Mouse (Mus musculus) cerebellum, adult 2 months (tissue): ENCODE measurements around the gene Gltp. TPM values are rescaled to one million over a fixed set of nuclear protein-coding genes. Genes with fewer than 3 reads are reported as not detected.

Experiments used
- DNase-seq, 2 experiments: peaks; one replicate each; pipeline ENCODE4 v3.0.0; 2021
- H3K27ac ChIP-seq: fragments of 200-500 bp; 2 replicates; pipeline ENCODE4 v1.5.1; 2012; ENCODE audit warnings: low read length, control low read depth, inconsistent platforms; ENCODE audit not compliant: insufficient read depth
- H3K27me3 ChIP-seq: fragments of 200-500 bp; 2 replicates; pipeline ENCODE4 v1.6.1; 2012; ENCODE audit warnings: inconsistent platforms, mild to moderate bottlenecking, low read length, moderate library complexity; ENCODE audit not compliant: control insufficient read depth, insufficient read depth
- H3K4me1 ChIP-seq: fragments of 200-500 bp; 2 replicates; pipeline ENCODE4 v1.6.1; 2011; ENCODE audit warnings: low read length; ENCODE audit not compliant: control insufficient read depth, insufficient read depth
- H3K4me3 ChIP-seq: fragments of 200-500 bp; replicated peaks from 2 replicates; pipeline ENCODE3; 2011; ENCODE audit warnings: mild to moderate bottlenecking, low read depth, low read length, control low read depth; ENCODE audit not compliant: insufficient read depth
- CTCF ChIP-seq: fragments of 200-500 bp; IDR thresholded peaks from 2 replicates; pipeline ENCODE4 v1.5.1; 2011; ENCODE audit warnings: low read depth, mild to moderate bottlenecking, control low read depth, low read length, moderate library complexity, borderline replicate concordance; ENCODE audit not compliant: insufficient read depth
- POLR2A ChIP-seq: fragments of 200-500 bp; IDR thresholded peaks from 2 replicates; pipeline ENCODE4 v1.6.1; 2011; ENCODE audit warnings: low read length, control low read depth, borderline replicate concordance; ENCODE audit not compliant: insufficient read depth
- WGBS: fragments of 180-500 bp; shearing (Covaris S2); methylation state at CpG from one replicate; pipeline ENCODE4 v1.1.7; 2018; 5-methylcytosine and 5-hydroxymethylcytosine counted together
- polyA plus RNA-seq: library from polyadenylated mRNA; depleted of rRNA; stranded (reverse); fragments of >200 nt; gene quantifications from 2 replicates; pipeline ENCODE4 v1.2.3, GENCODE M21; 2012

Gene Gltp
- polyA plus RNA-seq, 1 experiment = 87.5 TPM

- TF ChIP-seq CTCF (no peak), POLR2A (no peak)
- DNase-seq = no peak
- Histone ChIP-seq H3K27me3 (no peaks in the 10 kb centered on the region), H3K4me1 (peaks cover 20% of the 10 kb centered on the region), H3K4me3 (no peak overlapping the region), H3K27ac (no peak overlapping the region)
- 94% methylated on average over 19 of the region's 19 CpGs for WGBS
Measured at GRCm38 (mm10) chr5:114680676-114681285, 10.0 kb downstream of the Gltp start.

GRCm38 (mm10) chr5:114679841-114680591, 10.8 kb downstream of the Gltp start:
- TF ChIP-seq CTCF (no peak), POLR2A (no peak)
- Histone ChIP-seq H3K27me3 (no peaks in the 10 kb centered on the region), H3K4me1 (peaks cover 20% of the 10 kb centered on the region), H3K4me3 (no peak overlapping the region), H3K27ac (no peak overlapping the region)
- peak in 1 of 2 experiments; percentile 31 for DNase-seq
- 54% methylated on average over 17 of the region's 17 CpGs for WGBS

DNA sequence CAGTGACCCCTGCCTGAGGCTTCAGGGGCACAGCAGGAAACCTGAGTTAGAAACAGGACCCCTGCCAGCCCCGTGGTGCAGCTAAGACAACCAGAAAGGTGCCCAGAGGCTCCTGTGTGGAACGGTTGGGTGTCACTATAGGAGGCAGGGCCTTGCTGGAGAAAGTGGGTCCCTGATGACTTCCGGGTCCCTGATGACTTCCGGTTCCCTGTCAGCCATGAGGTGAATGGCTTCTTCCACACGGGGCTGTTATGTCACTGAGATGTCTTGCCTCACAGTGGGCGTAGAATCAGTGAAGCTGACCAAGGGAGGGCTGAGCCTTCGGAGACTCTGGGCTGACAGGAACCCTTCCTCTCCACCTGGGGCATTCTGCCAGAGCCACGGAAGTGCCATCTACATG, 16.2 kb downstream of the Gltp start:
- WGBS = 80% methylated on average over 8 of the region's 8 CpGs
- Histone ChIP-seq H3K4me1 (peaks cover 1% of the 10 kb centered on the region; the same call in 1 of the 2 replicates), H3K27ac (no peak overlapping the region), H3K27me3 (no peaks in the 10 kb centered on the region), H3K4me3 (no peak overlapping the region)
- TF ChIP-seq CTCF = no peak
- TF ChIP-seq POLR2A = no peak
- no peak for DNase-seq

GRCm38 (mm10) chr5:114673114-114673513, 17.7 kb downstream of the Gltp start:
- H3K4me1 ChIP-seq = no peaks in the 10 kb centered on the region
- no peak overlapping the region for H3K4me3 ChIP-seq
- 86% methylated on average over 13 of the region's 13 CpGs for WGBS
- no peaks in the 10 kb centered on the region for H3K27me3 ChIP-seq
- TF ChIP-seq POLR2A = no peak
- peak; percentile 7; the same call in 1 of the 2 replicates for TF ChIP-seq CTCF
- no peak for DNase-seq
- H3K27ac ChIP-seq = no peak overlapping the region

DNA sequence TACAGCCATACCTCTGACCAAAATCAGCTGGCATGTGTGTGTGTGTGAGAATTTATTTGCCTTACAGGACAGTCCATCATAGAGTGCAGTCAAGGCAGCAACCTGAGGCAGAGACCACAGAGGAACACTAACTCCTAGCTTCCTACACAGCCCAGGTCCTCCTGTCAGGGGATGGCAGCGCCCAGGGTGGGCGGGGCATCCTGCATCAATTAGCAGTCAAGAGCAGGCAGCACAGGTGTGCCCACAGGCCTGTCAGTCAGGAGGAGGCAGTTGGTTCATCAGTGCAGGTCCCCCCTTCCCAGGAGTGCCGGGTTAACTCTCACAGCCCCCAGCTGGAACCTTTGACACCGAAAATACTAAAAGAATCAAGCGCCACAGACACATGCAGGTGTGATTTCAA, 21.8 kb downstream of the Gltp start:
- Histone ChIP-seq H3K27ac (no peak overlapping the region), H3K4me1 (no peaks in the 10 kb centered on the region), H3K4me3 (no peak overlapping the region), H3K27me3 (no peaks in the 10 kb centered on the region)
- WGBS = 96% methylated on average over 5 of the region's 5 CpGs
- TF ChIP-seq CTCF (no peak), POLR2A (no peak)
- DNase-seq = no peak

GRCm38 (mm10) chr5:114667228-114667856, 23.4 kb downstream of the Gltp start:
- Histone ChIP-seq H3K27me3 (no peaks in the 10 kb centered on the region), H3K27ac (no peak overlapping the region)
- WGBS = 3% methylated on average over 36 of the region's 36 CpGs

GRCm38 (mm10) chr5:114666659-114667058, 24.1 kb downstream of the Gltp start:
- H3K4me3 ChIP-seq = no peak overlapping the region
- WGBS = 41% methylated on average over 1 of the region's 1 CpGs

More at GRCm38 (mm10) chr5:114667228-114667856, 23.4 kb downstream of the Gltp start:
- TF ChIP-seq CTCF (peak; percentile 100), POLR2A (peak; percentile 27; the same call in 1 of the 2 replicates)
- DNase-seq = peak; percentile 95 to 99
- Histone ChIP-seq H3K4me1 (no peaks in the 10 kb centered on the region), H3K4me3 (peak overlapping the region; percentile 62)

GRCm38 (mm10) chr5:114664750-114665149, 26.0 kb downstream of the Gltp start:
- no peak for DNase-seq
- H3K4me3 ChIP-seq = no peak overlapping the region
- TF ChIP-seq POLR2A = no peak
- TF ChIP-seq CTCF = no peak
- WGBS = 62% methylated on average over 7 of the region's 7 CpGs
- no peaks in the 10 kb centered on the region for H3K4me1 ChIP-seq
- H3K27ac ChIP-seq = no peak overlapping the region
- H3K27me3 ChIP-seq = no peaks in the 10 kb centered on the region

More at GRCm38 (mm10) chr5:114666659-114667058, 24.1 kb downstream of the Gltp start:
- no peak for DNase-seq
- no peaks in the 10 kb centered on the region for H3K4me1 ChIP-seq
- no peaks in the 10 kb centered on the region for H3K27me3 ChIP-seq
- TF ChIP-seq CTCF (no peak), POLR2A (no peak)
- no peak overlapping the region for H3K27ac ChIP-seq
